Mouse (Mus musculus): ENCODE data around the gene Foxb2. TPM values are rescaled to one million over a fixed set of nuclear protein-coding genes. Genes with fewer than 3 reads are reported as not detected.
A peak's percentile ranks its signal among the peaks of the same experiment; 100 is the strongest.

Foxb2 gene
- polyA plus RNA-seq (2015; fragmentation: Nextera tagmentation; extraction: Ambion mirVana): 0.74 and 1.1 TPM in 2 replicates

DNA sequence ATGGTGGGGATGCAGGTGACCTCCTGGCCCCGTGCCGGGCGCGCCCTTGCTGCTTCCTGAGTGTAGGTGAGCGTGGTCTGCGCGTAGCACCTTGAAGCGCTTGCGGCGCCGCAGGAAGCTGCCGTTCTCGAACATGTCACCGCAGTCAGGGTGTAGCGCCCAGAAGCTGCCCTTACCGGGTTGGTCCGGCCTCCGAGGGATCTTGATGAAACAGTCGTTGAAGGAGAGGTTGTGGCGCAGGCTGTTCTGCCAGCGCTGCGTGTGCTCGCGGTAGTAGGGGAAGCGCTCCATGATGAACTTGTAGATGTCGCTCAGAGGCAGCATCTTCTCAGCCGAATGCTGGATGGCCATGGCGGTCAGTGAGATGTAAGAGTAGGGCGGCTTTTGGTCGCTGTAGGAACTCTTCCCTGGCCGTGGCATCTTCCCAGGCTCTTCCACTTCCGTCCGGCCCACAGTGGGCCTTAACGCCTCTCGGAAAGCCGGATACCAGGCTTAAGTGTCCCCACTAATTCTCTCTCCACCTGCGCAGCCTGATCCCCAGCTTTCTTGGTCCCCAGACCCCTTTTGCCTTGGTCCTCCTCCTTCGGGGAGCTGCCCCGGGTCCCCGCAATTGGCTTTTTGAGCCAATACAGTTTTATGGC, at the start of gene Foxb2:
Gene Foxb2 (minus strand): TSS at position 585 of the 641 bp plus-strand sequence.
- Histone ChIP-seq H3K27me3 (replicated peaks; ENCODE audit: control insufficient read depth, insufficient read depth, low read length) (peaks cover 67% of the 10 kb centered on the region), H3K4me3 (ENCODE audit: low read length) (peak within 1 kb of the TSS; percentile 50), H3K9me3 (ENCODE audit: control insufficient read depth, low read length) (no peaks in the 10 kb centered on the region), H3K4me2 (ENCODE audit: low read length) (peak within 1 kb of the TSS; percentile 84), H3K36me3 (ENCODE audit: control insufficient read depth, insufficient read depth, low read length) (no peaks in the 10 kb centered on the region), H3K4me1 (ENCODE audit: control insufficient read depth, insufficient read depth, low read depth, low read length) (peaks cover 29% of the 10 kb centered on the region), H3K9ac (ENCODE audit: low read depth, low read length) (peak within 1 kb of the TSS; percentile 62), H3K27ac (ENCODE audit: low read depth, low read length) (no peak within 1 kb of the TSS)
- under 1% methylated on average over 39 of the region's 40 CpGs for whole genome bisulfite sequencing
- ATAC-seq: peak; percentile 21; the same call in 1 of the 2 replicates

DNA sequence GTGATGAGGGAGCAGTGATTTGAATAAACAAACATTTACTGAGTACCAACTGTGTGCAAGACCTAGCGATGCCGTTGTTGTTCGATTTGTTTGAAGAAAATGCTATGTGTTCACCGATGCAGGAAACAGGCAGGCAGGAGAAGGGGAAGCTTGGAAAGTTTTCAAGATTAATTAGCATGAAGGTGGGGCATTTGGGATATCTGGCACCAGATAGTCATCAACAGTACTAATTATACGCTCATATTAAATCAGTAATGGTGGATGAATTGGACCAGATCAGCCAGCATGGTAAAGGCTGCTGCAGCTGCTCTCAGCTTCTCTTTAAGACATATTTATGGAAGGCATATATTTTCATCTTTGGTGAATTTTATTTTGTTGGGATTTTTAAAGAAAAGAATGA, 37.9 kb upstream of the Foxb2 start:
- no peak overlapping the region for H3K27ac ChIP-seq (ENCODE audit: low read depth, low read length)
- no peaks in the 10 kb centered on the region for H3K4me1 ChIP-seq (ENCODE audit: control insufficient read depth, insufficient read depth, low read depth, low read length)
- ATAC-seq: no peak
- no peaks in the 10 kb centered on the region for H3K9me3 ChIP-seq (ENCODE audit: control insufficient read depth, low read length)
- H3K27me3 ChIP-seq (replicated peaks; ENCODE audit: control insufficient read depth, insufficient read depth, low read length): no peaks in the 10 kb centered on the region
- no peak overlapping the region for H3K4me3 ChIP-seq (ENCODE audit: low read length)
- no peak overlapping the region for H3K9ac ChIP-seq (ENCODE audit: low read depth, low read length)
- H3K36me3 ChIP-seq (ENCODE audit: control insufficient read depth, insufficient read depth, low read length): no peaks in the 10 kb centered on the region
- WGBS: 54% methylated on average over 5 of the region's 5 CpGs
- no peak overlapping the region for H3K4me2 ChIP-seq (ENCODE audit: low read length)

DNA sequence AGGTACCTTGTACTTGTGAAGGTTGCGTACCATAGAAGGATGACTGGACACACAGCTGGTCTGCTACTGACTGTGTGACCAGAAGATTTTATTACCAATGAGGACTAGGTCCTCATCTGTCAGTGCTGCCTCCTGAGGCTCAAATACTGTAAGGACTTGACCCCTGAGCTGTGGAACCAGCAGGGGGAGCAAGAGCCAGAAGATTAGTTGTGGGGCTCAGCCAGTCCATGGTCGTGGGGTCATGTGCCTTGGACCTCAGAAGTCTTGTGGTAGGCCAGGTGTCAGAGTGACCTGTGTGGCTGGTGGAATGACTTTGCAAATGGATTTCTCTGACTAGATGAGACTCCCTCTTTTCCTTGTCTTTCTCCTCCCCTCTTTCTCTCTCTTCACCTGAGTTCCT, 29.5 kb upstream of the Foxb2 start:
- H3K36me3 ChIP-seq (ENCODE audit: control insufficient read depth, insufficient read depth, low read length): no peaks in the 10 kb centered on the region
- 78% methylated on average over 2 of the region's 2 CpGs for WGBS
- no peak for ATAC-seq

DNA sequence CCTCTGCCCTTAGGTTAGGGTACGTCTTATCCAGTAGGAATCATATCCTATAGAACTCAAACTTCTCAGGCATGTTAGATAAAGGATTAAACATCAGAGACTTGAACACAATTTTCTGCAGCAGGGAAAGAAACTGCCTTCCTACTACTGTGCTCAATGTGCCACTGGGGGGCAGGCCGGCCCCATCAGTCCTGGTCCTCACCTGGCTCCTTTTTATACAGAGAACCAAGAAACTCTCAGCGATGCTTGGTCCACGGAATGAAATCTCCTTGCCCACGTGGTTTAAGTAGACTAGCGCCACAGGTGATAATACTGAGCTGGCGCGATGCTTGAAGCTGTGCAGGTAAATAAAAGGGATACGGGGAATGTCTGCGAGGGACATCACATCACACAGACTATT, 26.1 kb upstream of the Foxb2 start:
- Histone ChIP-seq H3K27ac (ENCODE audit: low read depth, low read length) (no peak overlapping the region), H3K36me3 (ENCODE audit: control insufficient read depth, insufficient read depth, low read length) (no peaks in the 10 kb centered on the region), H3K4me3 (ENCODE audit: low read length) (no peak overlapping the region), H3K9ac (ENCODE audit: low read depth, low read length) (no peak overlapping the region), H3K27me3 (replicated peaks; ENCODE audit: control insufficient read depth, insufficient read depth, low read length) (no peaks in the 10 kb centered on the region), H3K4me1 (ENCODE audit: control insufficient read depth, insufficient read depth, low read depth, low read length) (no peaks in the 10 kb centered on the region), H3K4me2 (ENCODE audit: low read length) (no peak overlapping the region), H3K9me3 (ENCODE audit: control insufficient read depth, low read length) (no peaks in the 10 kb centered on the region)
- 56% methylated on average over 10 of the region's 10 CpGs for WGBS
- no peak for ATAC-seq

More for the DNA sequence above, 29.5 kb upstream of the Foxb2 start:
- Histone ChIP-seq H3K9me3 (ENCODE audit: control insufficient read depth, low read length) (no peaks in the 10 kb centered on the region), H3K4me1 (ENCODE audit: control insufficient read depth, insufficient read depth, low read depth, low read length) (no peaks in the 10 kb centered on the region), H3K27me3 (replicated peaks; ENCODE audit: control insufficient read depth, insufficient read depth, low read length) (no peaks in the 10 kb centered on the region), H3K27ac (ENCODE audit: low read depth, low read length) (no peak overlapping the region), H3K4me3 (ENCODE audit: low read length) (no peak overlapping the region), H3K4me2 (ENCODE audit: low read length) (no peak overlapping the region), H3K9ac (ENCODE audit: low read depth, low read length) (no peak overlapping the region)

DNA sequence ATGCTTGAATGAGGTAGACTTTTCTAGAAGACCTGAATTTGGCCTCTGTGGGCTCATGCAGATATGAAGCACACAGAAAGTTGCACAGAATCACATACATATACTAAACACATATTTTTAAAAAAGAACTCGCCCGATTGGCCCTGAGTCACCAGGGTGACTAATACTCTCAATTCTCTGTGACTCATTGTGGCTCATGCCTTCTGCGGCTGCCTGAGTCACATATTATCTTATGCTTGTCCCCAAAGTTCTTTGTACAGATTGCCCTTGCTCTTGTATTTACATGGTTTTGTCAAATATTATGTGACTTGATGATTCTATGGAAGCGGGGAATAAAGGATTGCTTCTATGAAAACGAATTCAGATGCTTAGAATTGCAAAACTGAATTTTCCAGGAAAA, 25.0 kb upstream of the Foxb2 start:
- no peak overlapping the region for H3K4me2 ChIP-seq (ENCODE audit: low read length)
- no peaks in the 10 kb centered on the region for H3K36me3 ChIP-seq (ENCODE audit: control insufficient read depth, insufficient read depth, low read length)
- H3K4me3 ChIP-seq (ENCODE audit: low read length): no peak overlapping the region
- H3K9me3 ChIP-seq (ENCODE audit: control insufficient read depth, low read length): no peaks in the 10 kb centered on the region
- H3K27ac ChIP-seq (ENCODE audit: low read depth, low read length): no peak overlapping the region
- no peak for ATAC-seq
- no peaks in the 10 kb centered on the region for H3K27me3 ChIP-seq (replicated peaks; ENCODE audit: control insufficient read depth, insufficient read depth, low read length)
- H3K4me1 ChIP-seq (ENCODE audit: control insufficient read depth, insufficient read depth, low read depth, low read length): no peaks in the 10 kb centered on the region
- no peak overlapping the region for H3K9ac ChIP-seq (ENCODE audit: low read depth, low read length)
- WGBS: 91% methylated on average over 5 of the region's 5 CpGs

DNA sequence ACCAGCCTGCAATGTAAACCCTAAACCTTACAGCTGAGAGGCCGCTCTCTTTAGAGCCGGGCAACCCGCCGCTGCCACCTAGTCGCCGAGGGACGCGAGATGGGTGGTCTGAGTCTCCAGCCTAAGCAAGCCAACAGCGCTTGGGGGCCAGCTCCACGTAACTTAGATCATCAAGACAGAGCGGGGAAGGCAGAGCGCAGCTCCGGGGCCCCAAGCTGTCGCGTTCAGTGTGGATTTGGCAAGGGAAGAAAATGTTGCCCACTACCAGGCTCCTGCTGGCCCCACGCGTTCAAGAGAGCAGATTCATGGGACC, 2.8 kb upstream of the Foxb2 start:
- 2% methylated on average over 17 of the region's 17 CpGs for WGBS
- no peaks in the 10 kb centered on the region for H3K9me3 ChIP-seq (ENCODE audit: control insufficient read depth, low read length)
- H3K36me3 ChIP-seq (ENCODE audit: control insufficient read depth, insufficient read depth, low read length): no peaks in the 10 kb centered on the region
- no peak overlapping the region for H3K4me3 ChIP-seq (ENCODE audit: low read length)
- peaks cover 62% of the 10 kb centered on the region for H3K27me3 ChIP-seq (replicated peaks; ENCODE audit: control insufficient read depth, insufficient read depth, low read length)
- ATAC-seq: no peak
- H3K27ac ChIP-seq (ENCODE audit: low read depth, low read length): no peak overlapping the region
- peaks cover 29% of the 10 kb centered on the region for H3K4me1 ChIP-seq (ENCODE audit: control insufficient read depth, insufficient read depth, low read depth, low read length)
- no peak overlapping the region for H3K9ac ChIP-seq (ENCODE audit: low read depth, low read length)
- H3K4me2 ChIP-seq (ENCODE audit: low read length): no peak overlapping the region

DNA sequence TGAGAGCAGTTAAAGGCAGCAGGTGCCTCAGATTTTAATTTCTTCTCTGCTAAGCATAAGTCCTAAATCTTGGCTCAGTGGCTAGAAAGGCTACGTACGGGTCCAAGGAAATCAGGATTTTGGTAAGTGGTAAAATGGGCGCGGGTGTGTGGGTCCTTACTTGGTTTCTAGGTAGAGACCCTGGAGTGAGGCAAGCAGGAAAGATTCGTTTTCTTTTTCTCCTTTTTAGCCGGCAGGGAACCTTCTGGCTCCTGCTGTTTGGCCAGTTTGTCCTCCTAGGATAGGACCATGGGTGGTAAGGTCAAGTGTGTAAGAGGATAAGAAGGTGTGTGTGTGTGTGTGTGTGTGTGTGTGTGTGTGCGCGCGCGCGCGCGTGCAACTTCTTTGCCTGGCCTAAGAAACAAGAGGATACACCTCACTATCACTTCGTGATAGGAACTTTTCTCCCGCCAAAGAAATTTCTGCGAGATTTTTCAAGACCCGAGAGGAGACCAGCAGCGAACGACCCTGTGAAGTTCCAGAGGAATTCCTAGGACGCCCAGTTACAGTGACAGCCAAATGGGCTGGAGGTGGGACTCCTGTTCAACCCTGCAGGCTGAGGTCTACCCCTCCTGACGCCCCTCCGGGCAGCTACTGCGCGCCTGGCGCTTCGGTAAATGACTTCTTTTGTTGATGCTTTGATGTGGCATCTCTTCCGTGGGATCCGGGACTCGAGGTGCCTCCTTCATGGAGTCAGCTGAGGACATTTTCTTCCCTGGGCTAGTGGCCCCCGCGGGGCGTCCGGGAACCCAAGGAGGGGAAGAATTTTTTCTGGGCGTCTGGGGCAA, 2.2 kb upstream of the Foxb2 start:
- Histone ChIP-seq H3K4me1 (ENCODE audit: control insufficient read depth, insufficient read depth, low read depth, low read length) (peaks cover 29% of the 10 kb centered on the region), H3K36me3 (ENCODE audit: control insufficient read depth, insufficient read depth, low read length) (no peaks in the 10 kb centered on the region), H3K27me3 (replicated peaks; ENCODE audit: control insufficient read depth, insufficient read depth, low read length) (peaks cover 62% of the 10 kb centered on the region), H3K4me3 (ENCODE audit: low read length) (no peak overlapping the region), H3K4me2 (ENCODE audit: low read length) (no peak overlapping the region), H3K9me3 (ENCODE audit: control insufficient read depth, low read length) (no peaks in the 10 kb centered on the region), H3K9ac (ENCODE audit: low read depth, low read length) (no peak overlapping the region), H3K27ac (ENCODE audit: low read depth, low read length) (no peak overlapping the region)
- no peak for ATAC-seq
- WGBS: 1% methylated on average over 34 of the region's 34 CpGs

DNA sequence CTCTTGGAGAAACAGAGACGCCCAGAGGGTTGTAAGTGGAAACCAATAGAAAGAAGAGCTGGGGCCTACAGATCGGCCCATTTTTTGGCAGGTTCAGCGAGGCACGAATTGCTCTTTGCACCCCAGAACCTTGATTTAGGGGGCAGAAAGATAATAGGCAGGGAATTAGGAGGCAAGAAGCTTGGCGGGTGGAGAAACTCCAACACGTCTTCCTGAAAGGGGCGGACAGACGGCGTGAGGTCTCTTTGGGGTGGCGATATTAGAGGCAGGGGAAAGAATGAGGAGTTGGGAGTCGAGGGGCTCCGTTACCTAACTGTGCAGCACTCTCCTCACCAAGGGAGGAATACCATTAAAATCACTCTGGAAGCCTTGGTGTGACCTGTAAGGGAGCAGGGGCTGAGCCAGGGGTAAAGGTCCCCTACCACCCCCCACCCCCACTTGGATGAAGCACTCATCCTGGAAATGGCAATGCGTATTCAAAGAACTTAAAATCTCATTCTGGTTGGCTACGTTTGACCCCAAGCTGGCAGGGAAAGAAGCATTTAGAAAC, 1.5 kb upstream of the Foxb2 start:
- H3K4me3 ChIP-seq (ENCODE audit: low read length): no peak overlapping the region
- no peak overlapping the region for H3K9ac ChIP-seq (ENCODE audit: low read depth, low read length)
- peaks cover 29% of the 10 kb centered on the region for H3K4me1 ChIP-seq (ENCODE audit: control insufficient read depth, insufficient read depth, low read depth, low read length)
- H3K36me3 ChIP-seq (ENCODE audit: control insufficient read depth, insufficient read depth, low read length): no peaks in the 10 kb centered on the region
- no peak overlapping the region for H3K4me2 ChIP-seq (ENCODE audit: low read length)
- no peaks in the 10 kb centered on the region for H3K9me3 ChIP-seq (ENCODE audit: control insufficient read depth, low read length)
- 1% methylated on average over 14 of the region's 14 CpGs for WGBS
- ATAC-seq: no peak
- H3K27ac ChIP-seq (ENCODE audit: low read depth, low read length): no peak overlapping the region
- peaks cover 64% of the 10 kb centered on the region for H3K27me3 ChIP-seq (replicated peaks; ENCODE audit: control insufficient read depth, insufficient read depth, low read length)
